Mouse (Mus musculus) midbrain, postnatal 0 days (tissue): ENCODE data around the gene Slx1b. TPM values are rescaled to one million over a fixed set of nuclear protein-coding genes. Genes with fewer than 3 reads are reported as not detected.
"Not testable (repeated sequence)": the region's sequence is repeated elsewhere in the genome, so short reads cannot be mapped to it uniquely, and the experiment has no call there.

Experiments
- ATAC-seq: fragments of 200-750 bp; cut with Nextera tagmentation; 2 replicates; pipeline ENCODE4 v1.8.0; 2017; ENCODE audit warnings: moderate number of reproducible peaks, mild to moderate bottlenecking, moderate TSS enrichment, moderate library complexity; ENCODE audit not compliant: low FRiP score
- DNase-seq: peaks from one replicate; pipeline ENCODE4 v3.0.0-alpha.2; 2015; ENCODE audit warnings: low spot score
- H3K27ac ChIP-seq: fragments of 300-500 bp; sonication (generic); 2 replicates; pipeline ENCODE4 v1.5.1; 2014; ENCODE audit warnings: low read depth, mild to moderate bottlenecking, low read length, mixed read lengths
- H3K27me3 ChIP-seq: fragments of 300-500 bp; sonication (generic); 2 replicates; pipeline ENCODE4 v1.6.1; 2014; ENCODE audit warnings: low read length, control low read depth, mixed read lengths; ENCODE audit not compliant: insufficient read depth
- H3K36me3 ChIP-seq: fragments of 300-500 bp; sonication (generic); 2 replicates; pipeline ENCODE4 v1.6.1; 2014; ENCODE audit warnings: low read length, control low read depth, mixed read lengths; ENCODE audit not compliant: insufficient read depth
- H3K4me1 ChIP-seq: fragments of 300-500 bp; sonication (generic); 2 replicates; pipeline ENCODE4 v1.6.1; 2014; ENCODE audit warnings: mild to moderate bottlenecking, control low read depth, antibody characterized with exemption, low read length, mixed read lengths; ENCODE audit not compliant: insufficient read depth
- H3K4me2 ChIP-seq: fragments of 300-500 bp; sonication (generic); 2 replicates; pipeline ENCODE4 v1.6.1; 2014; ENCODE audit warnings: low read depth, mild to moderate bottlenecking, low read length, mixed read lengths; ENCODE audit not compliant: poor library complexity, severe bottlenecking
- H3K4me3 ChIP-seq: fragments of 300-500 bp; sonication (generic); 2 replicates; pipeline ENCODE4 v1.5.1; 2014; ENCODE audit warnings: low read depth, mild to moderate bottlenecking, low read length, moderate library complexity
- H3K9ac ChIP-seq: fragments of 300-500 bp; sonication (generic); replicated peaks from 2 replicates; pipeline ENCODE4 v1.6.1; 2014; ENCODE audit warnings: mild to moderate bottlenecking, low read length, moderate library complexity, mixed read lengths; ENCODE audit not compliant: poor library complexity, severe bottlenecking
- H3K9me3 ChIP-seq: fragments of 300-500 bp; sonication (generic); 2 replicates; pipeline ENCODE4 v1.6.1; 2016; ENCODE audit warnings: low read length, control low read depth
- CTCF ChIP-seq: IDR thresholded peaks from 2 replicates; pipeline ENCODE4 v1.5.1; 2016; ENCODE audit warnings: antibody characterized with exemption, mild to moderate bottlenecking
- WGBS: fragments of 180-500 bp; shearing (Covaris S2); extraction: QIAGEN DNeasy Blood & Tissue Kit; methylation state at CpG from one replicate; pipeline ENCODE4 v1.1.7; 2014; 5-methylcytosine and 5-hydroxymethylcytosine counted together
- polyA plus RNA-seq: library from polyadenylated mRNA; unstranded; fragments of >200 nt; fragmentation: Nextera tagmentation; extraction: Ambion mirVana; gene quantifications from 2 replicates; pipeline ENCODE4 v1.2.1, GENCODE M21; 2015
- total RNA-seq: library from RNA; depleted of rRNA; stranded (reverse); fragments of >200 nt; gene quantifications from 2 replicates; pipeline ENCODE4 v1.2.3, GENCODE M21; 2014

Gene Slx1b
- total and polyA plus RNA-seq, 2 experiments from 2014 or later, result 10.9 to 25.0 TPM

DNA sequence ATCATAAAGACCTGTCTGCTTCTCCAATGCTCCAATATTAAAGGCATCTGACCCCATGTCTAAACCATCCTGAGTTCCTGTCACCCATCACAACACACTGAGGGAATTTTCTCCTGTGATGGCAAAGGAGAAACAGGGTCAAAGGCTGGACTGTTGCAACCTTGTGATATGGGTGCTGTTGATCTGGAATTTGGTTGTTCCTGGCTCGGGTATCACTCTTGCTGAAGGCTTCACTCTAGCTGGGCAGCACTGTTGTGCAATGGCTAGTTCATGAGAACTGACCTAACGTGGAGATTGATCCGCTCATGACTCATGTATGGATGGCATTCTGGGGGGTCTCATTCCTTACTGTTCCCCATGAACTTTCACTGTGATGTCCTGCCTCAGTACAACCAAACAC, 6.6 kb downstream of the Slx1b start:
- 86% methylated on average over 3 of the region's 3 CpGs for WGBS
- no peak for DNase-seq
- no peaks in the 10 kb centered on the region for H3K4me1 ChIP-seq
- peaks cover 15% of the 10 kb centered on the region for H3K36me3 ChIP-seq
- no peak overlapping the region for H3K27ac ChIP-seq
- H3K9ac ChIP-seq, result no peak overlapping the region
- no peaks in the 10 kb centered on the region for H3K27me3 ChIP-seq
- no peak for ATAC-seq
- no peak overlapping the region for H3K4me2 ChIP-seq
- TF ChIP-seq CTCF, result no peak
- no peak overlapping the region for H3K4me3 ChIP-seq
- H3K9me3 ChIP-seq, result no peaks in the 10 kb centered on the region

DNA sequence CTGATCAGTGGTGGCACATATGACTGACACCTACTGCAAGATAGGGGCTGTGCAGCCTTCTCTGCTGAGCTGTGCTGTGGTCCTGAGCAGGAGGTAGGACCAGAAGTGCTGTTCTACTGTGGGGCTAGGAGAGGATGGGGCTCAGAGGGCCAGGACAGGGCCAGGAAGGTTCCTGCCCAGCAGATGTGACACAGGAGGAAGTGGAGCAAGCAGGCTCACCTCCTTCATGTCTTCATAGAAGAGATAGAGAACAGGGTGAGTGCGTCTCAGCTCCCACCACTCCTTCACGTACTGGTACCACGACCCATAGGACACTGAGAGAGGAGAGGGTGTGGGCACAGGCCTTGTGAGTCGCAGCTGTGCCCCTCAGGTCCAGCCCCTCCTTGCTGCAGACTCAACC, 7.4 kb downstream of the Slx1b start:
- peaks cover 15% of the 10 kb centered on the region for H3K36me3 ChIP-seq
- WGBS, result 86% methylated on average over 4 of the region's 4 CpGs
- not testable (repeated sequence) for DNase-seq, H3K27ac ChIP-seq, H3K4me1 ChIP-seq, H3K9me3 ChIP-seq, H3K27me3 ChIP-seq, H3K4me3 ChIP-seq, H3K9ac ChIP-seq, ATAC-seq, H3K4me2 ChIP-seq

DNA sequence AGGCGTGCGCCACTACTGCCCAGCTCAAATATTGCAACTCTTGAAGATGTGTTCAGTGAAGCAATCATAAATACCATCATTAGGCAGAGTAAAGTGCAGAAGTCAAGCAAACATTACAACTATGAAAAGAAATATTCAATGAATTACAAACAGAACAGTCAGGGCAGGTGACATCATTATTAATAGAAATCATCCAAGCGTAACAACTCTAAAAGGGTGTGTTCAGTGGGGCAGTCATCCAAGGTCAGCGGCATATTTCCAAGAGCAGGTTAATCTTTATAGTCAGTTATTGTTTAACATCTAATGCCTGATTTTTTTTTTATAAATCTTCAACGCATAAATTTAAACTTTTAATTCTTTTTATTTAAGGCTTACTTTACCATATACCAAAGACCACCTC, 14.4 kb downstream of the Slx1b start:
- ATAC-seq (no peak), DNase-seq (no peak)
- Histone ChIP-seq H3K27me3 (no peaks in the 10 kb centered on the region), H3K4me2 (no peak overlapping the region), H3K4me3 (no peak overlapping the region), H3K4me1 (no peaks in the 10 kb centered on the region), H3K27ac (no peak overlapping the region), H3K9ac (no peak overlapping the region), H3K9me3 (no peaks in the 10 kb centered on the region), H3K36me3 (no peaks in the 10 kb centered on the region)
- no peak for TF ChIP-seq CTCF
- WGBS, result 95% methylated on average over 5 of the region's 5 CpGs

DNA sequence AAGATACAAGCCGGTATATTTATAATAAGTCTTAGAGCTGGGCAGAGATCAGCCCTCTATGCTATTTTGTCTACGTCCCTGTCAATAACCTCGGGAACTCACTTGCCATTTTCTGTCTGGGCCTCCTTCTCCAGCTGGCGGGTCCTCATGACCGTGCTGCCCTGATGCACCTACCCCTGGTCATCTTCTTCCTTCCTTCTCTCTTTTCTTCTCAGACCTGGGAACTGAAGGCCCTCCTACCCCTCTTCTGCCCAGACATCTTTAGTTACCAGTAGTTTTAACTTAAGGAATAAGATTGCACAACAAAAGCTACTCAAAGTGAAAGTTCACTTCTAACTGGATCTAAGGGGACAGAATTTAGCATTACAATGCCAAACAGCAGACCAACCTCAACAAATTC, 15.9 kb downstream of the Slx1b start:
- Histone ChIP-seq H3K4me2 (no peak overlapping the region), H3K27ac (no peak overlapping the region), H3K9ac (no peak overlapping the region), H3K36me3 (peaks cover under 1% of the 10 kb centered on the region; the same call in 1 of the 2 replicates), H3K4me3 (no peak overlapping the region), H3K9me3 (no peaks in the 10 kb centered on the region), H3K27me3 (no peaks in the 10 kb centered on the region), H3K4me1 (no peaks in the 10 kb centered on the region)
- DNase-seq (no peak), ATAC-seq (no peak)
- TF ChIP-seq CTCF, result no peak
- 89% methylated on average over 5 of the region's 5 CpGs for WGBS

DNA sequence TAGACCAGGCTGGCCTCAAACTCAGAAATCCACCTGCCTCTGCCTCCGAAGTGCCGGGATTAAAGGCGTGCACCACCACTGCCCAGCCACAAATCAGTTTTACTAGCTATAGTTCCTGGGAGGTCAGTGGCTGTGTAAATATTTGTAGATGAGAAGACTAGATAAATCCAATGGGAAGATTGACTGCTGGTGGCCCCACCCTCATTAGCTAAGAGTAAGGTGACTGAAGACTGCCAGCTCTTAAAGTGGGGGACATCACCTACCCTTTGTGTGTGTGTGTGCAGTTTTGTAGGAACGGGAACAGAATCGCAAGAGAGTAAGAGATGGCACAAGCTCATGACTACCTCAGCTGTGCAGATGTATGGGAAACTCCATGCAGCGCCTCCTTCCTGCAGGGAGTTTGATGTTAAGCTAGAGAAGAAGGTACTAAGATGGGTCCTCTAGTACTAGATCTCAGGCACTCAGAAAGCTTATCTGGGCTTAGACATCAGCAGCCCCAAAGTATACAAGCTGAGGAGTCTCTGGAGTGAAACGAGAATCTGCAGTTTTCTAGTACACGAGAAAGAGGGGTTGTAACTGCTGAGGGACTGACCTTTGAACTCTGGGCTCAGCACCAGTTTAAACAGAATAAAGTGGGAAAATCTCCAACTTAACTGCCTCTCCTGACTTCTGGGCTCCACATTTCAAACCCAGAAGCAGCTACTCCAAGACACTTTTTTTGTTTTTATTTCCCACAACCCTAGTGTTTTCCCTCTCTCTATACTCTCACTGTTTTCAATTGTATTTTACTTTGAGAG, 16.8 kb downstream of the Slx1b start:
- no peaks in the 10 kb centered on the region for H3K4me1 ChIP-seq
- no peak overlapping the region for H3K4me2 ChIP-seq
- DNase-seq (no peak), ATAC-seq (no peak)
- no peak overlapping the region for H3K27ac ChIP-seq
- H3K9ac ChIP-seq, result no peak overlapping the region
- no peak for TF ChIP-seq CTCF
- WGBS, result 85% methylated on average over 8 of the region's 8 CpGs
- H3K36me3 ChIP-seq, result peaks cover 4% of the 10 kb centered on the region; the same call in 1 of the 2 replicates
- H3K4me3 ChIP-seq, result no peak overlapping the region
- H3K9me3 ChIP-seq, result no peaks in the 10 kb centered on the region
- H3K27me3 ChIP-seq, result no peaks in the 10 kb centered on the region

DNA sequence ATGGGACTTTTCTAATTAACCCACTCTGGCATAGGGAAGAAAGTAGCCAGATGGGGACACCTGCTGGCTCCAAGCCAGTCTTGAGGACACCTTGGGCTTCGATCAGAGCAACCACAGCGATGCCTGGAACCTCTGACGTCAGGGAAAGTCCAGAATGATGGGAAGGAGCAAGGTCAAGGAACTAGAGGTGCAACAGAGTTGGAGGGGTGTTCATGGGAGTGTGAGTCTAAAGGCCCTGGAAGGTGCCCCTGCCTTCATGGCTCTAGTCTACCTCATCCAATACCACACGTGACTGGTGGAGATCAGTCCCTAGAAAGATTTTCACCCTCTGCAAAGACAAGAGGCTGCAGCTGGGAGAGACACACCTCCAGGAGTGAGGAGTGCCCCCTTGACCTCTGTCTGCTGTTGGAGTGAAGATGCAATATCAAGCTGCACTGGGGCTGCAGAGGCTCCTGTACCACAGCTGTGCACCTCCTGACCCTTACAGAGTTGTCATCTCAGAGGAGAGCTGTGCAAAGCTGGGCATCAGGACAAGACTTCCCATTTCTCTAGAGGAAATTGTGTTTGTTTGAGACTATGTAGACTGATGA, 18.9 kb downstream of the Slx1b start:
- H3K4me1 ChIP-seq, result no peaks in the 10 kb centered on the region
- H3K9ac ChIP-seq, result no peak overlapping the region
- no peak overlapping the region for H3K4me2 ChIP-seq
- no peak overlapping the region for H3K27ac ChIP-seq
- H3K36me3 ChIP-seq, result peaks cover 11% of the 10 kb centered on the region
- no peaks in the 10 kb centered on the region for H3K9me3 ChIP-seq
- DNase-seq (no peak), ATAC-seq (no peak)
- no peaks in the 10 kb centered on the region for H3K27me3 ChIP-seq
- WGBS, result 81% methylated on average over 4 of the region's 4 CpGs
- no peak for TF ChIP-seq CTCF
- no peak overlapping the region for H3K4me3 ChIP-seq
